Mouse (Mus musculus): ENCODE measurements at regions not wholly inside any gene's neighbourhood (a gene's known extent, or its start where the extent isn't known, plus 50 kb on each side); places are given as distances from the start of the nearest gene placed in this dataset.
"Not testable (repeated sequence)": the region's sequence is repeated elsewhere in the genome, so short reads cannot be mapped to it uniquely, and the experiment has no call there.

DNA sequence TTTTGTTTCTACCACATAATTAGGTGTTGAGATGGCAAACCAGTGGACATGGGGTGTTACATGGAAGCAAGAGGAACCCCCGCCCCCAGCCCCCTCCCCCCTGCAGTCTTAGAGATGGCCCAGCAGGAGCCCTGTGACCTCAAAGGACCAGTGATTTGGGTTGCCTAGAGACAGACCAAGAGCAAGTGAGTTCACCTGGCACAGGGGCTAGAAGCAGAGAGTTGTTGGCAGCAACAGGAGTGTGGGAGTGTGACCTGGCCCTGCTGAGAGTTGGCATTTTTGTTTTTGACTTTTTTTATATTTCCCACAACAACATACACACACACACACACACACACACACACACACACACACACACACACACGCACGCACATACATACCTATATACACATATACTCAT is 987.9 kb downstream of the Cdh18 start:
- no peak for DNase-seq

DNA sequence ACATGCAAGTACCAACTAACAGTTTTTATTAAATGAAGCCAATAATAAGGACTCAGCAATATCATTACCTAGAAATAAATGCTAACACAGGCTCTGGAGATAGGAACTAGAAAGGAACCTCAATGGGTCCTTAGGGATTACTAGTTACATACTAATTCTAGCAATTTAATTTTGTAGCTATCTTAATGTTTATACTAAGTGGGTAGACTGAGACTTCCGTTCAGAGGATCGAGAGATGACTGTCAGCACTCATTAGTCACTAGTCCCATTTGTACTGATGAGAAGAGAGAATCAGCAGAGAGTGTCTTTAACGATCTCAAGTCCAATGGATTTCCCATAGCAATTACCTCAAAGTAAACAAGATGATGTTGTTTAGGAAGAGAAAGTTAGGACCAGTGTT is 988.6 kb downstream of the Cdh18 start:
- no peak for DNase-seq

DNA sequence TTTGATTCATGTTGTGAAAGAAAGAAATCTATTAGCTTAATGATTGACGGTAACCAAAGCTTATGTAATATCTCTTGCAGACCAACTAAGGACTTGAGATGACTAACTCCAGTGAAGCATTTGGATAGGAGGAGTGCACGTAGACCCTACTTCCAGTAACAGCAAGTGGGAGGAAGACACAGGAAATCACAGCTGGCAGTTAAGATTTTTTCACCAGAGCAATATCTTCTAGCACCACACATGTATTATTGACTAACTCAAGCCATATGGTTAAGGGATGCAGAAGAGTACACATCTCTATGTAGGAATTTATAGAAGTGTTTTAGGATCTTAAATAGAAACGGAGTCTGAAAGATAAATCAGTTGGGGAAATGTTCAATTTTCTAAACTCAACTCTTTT is 1011.3 kb downstream of the Cdh18 start:
- no peak for DNase-seq

DNA sequence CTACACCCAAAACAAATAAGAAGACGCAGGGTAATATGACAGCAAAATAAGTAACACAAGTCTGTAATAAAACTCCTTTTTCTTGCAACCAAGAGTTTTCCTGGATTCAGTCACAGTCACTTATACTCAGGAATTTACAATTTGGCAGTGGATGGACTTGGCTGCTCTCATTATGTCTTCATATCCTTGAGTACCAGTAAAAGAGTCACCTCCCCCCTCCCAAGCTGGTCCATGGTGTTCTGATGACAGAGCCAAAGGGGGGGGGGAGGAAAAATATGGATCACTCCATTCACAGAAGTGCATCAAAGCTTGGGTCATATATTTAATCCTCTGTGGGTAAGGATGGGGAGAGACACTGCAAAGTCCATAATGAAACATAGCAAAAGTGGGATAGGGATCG is 1013.4 kb downstream of the Cdh18 start:
- no peak for DNase-seq

DNA sequence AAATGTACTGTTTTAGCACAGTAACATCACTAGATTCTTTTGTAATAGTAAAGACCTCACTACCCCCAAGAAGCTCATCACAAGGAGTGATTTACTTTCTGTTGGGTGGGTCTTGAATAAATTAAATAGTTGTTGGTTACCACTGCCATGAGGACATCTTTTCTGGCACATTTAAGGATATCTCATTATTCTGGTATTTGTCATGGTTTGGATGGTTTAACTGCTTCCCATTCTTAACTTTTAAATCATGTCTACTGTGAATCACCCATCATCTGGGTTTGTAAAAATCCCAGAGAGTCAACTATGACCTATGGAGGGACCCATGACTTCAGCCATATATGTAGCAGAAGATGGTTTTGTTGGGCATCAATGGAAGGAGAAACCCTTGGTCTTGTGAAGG is 1016.2 kb downstream of the Cdh18 start:
- DNase-seq: no peak

DNA sequence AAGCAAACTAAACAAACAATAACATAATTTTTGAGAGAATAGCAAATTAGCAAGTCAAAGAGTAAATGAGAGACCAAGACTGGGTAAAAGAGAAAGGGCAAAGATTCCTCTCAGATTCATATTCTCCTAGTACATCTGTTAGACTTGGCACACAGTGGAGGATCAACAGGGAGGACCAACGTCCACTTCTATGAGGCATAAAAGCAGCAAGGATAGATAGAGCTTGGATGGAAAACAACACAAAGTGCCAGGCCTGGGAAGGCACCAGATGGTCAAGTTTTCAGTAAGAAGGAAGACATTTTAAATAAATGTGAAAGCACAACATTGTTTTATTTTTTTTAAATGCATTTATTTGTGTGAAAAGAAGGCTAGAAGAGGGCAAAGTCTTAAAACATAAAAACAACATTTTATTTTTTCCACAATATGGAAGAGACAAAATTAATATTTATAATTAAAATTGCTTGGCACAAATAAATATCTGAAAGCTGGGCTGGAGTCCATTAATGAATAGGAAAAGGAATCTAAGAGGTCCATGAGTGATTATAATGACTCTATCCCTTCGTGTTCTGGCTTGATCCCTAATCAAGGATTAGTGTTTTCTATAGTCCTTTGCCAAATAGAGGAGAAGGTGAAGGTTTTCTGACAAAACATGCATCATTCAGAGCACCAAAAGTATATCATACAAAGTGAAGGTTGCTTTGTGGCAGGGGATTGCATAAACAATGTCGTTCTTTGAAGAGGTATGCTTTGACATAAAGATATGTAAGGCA is 1018.2 kb downstream of the Cdh18 start:
- peak; percentile 78 for DNase-seq

DNA sequence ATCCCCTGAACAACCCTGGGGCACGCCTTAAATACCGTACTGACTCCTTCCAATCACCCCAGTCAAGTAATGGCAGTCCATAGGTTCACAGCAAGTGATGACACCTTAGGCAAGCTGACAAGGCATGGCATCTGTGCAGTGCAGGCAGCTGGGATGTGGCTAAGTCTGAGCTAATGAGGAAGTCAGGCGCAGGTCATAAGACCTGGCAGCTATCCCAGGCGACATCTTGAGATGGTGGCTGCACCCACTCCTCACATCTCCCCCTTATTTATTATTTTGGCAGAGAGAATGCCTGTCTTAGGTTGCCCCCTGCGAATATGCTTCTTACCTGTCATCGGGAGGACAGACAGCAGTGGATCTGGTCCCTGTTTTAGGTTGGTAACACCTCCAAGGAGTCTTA is 1019.8 kb downstream of the Cdh18 start:
- DNase-seq: not testable (repeated sequence)

DNA sequence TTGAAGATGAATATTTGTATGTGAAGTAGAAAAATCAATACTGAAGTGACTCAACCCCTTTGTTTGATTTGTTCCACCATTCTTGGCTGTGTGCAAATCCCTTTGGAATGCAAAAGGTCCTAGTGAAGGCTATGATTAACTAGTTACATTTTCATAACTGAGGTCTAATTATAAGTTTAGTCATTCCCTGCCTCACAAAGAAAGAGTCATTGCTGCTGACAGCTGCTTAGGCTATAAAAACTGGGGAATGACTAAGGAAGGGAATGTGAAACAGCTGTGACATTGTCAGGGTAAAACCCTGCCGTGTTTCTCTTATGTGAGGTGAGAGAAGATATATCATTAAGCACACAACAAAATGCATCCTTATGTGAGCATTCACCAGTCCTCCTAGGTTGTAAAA is 1033.1 kb downstream of the Cdh18 start:
- no peak for DNase-seq

DNA sequence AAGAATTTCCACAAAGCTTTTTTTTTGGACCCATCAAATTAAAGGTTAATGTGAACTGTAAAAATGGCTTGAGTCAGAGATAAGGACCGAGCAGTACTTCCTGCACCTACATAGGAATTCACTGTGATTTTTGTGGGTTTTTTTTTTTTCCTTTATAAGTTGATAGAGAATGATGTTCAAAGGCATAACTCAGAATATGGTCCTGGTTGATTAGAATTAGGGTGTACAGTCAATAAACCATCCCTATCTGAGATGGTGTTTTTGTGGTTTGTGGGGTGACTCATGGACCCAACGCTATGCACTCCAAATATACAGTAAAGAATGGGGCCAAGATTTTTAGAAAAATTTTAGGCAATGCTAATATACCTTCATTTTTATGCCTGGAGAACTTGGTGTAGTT is 1041.6 kb downstream of the Cdh18 start:
- DNase-seq: no peak

DNA sequence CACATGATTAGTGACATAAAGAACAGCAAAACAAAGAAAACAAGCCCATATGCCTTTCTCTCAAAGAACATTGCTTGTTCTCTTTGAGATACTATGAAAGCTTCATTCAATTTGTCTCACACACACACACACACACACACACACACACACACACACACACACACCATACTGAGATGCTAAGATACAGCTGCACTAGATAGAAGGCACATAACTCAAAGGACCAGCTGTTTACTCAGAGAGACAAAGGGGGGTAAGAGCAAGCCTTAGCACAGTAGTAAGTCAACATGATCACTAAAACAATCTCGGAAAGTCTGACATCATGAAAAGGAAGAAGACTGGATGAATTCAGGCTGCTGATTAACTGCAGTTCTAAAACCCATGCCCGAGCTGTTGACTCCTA is 1051.6 kb downstream of the Cdh18 start:
- no peak for DNase-seq
